Mouse (Mus musculus) liver, embryonic 12.5 days (tissue): ENCODE data around the gene Ltbp1. TPM values are rescaled to one million over a fixed set of nuclear protein-coding genes. Genes with fewer than 3 reads are reported as not detected.

Experiments
- ATAC-seq: fragments of 200-750 bp; cut with Nextera tagmentation; 2 replicates; pipeline ENCODE4 v1.8.0; 2017; ENCODE audit warnings: moderate number of reproducible peaks, mild to moderate bottlenecking, moderate library complexity
- H3K27ac ChIP-seq: fragments of 300-500 bp; sonication (generic); 2 replicates; pipeline ENCODE4 v1.5.1; 2016; ENCODE audit warnings: mild to moderate bottlenecking
- H3K27me3 ChIP-seq: fragments of 300-500 bp; sonication (generic); replicated peaks from 2 replicates; pipeline ENCODE4 v1.6.1; 2016; ENCODE audit warnings: mild to moderate bottlenecking, moderate library complexity
- H3K36me3 ChIP-seq: fragments of 300-500 bp; sonication (generic); 2 replicates; pipeline ENCODE4 v1.6.1; 2016; ENCODE audit warnings: mild to moderate bottlenecking, moderate library complexity
- H3K4me1 ChIP-seq: fragments of 300-500 bp; sonication (generic); 2 replicates; pipeline ENCODE4 v1.6.1; 2016
- H3K4me2 ChIP-seq: fragments of 300-500 bp; sonication (generic); 2 replicates; pipeline ENCODE4 v1.6.1; 2016; ENCODE audit warnings: mild to moderate bottlenecking, moderate library complexity
- H3K4me3 ChIP-seq: fragments of 300-500 bp; sonication (generic); 2 replicates; pipeline ENCODE4 v1.5.1; 2016; ENCODE audit warnings: mild to moderate bottlenecking, moderate library complexity
- H3K9ac ChIP-seq: fragments of 300-500 bp; sonication (generic); 2 replicates; pipeline ENCODE4 v1.6.1; 2016; ENCODE audit warnings: mild to moderate bottlenecking, moderate library complexity
- H3K9me3 ChIP-seq: fragments of 300-500 bp; sonication (generic); replicated peaks from 2 replicates; pipeline ENCODE4 v1.6.1; 2016; ENCODE audit warnings: mild to moderate bottlenecking, moderate library complexity
- WGBS: fragments of 180-500 bp; shearing (Covaris S2); methylation state at CpG from one replicate; pipeline ENCODE4 v1.1.7; 2016; ENCODE audit not compliant: insufficient replicate concordance; 5-methylcytosine and 5-hydroxymethylcytosine counted together
- polyA plus RNA-seq: library from polyadenylated mRNA; unstranded; fragments of >200 nt; fragmentation: Nextera tagmentation; extraction: Ambion mirVana; gene quantifications from 2 replicates; pipeline ENCODE4 v1.2.1, GENCODE M21; 2016

The Ltbp1 gene
- polyA plus RNA-seq, 1 experiment from 2014 or later, result 7.4 TPM

DNA sequence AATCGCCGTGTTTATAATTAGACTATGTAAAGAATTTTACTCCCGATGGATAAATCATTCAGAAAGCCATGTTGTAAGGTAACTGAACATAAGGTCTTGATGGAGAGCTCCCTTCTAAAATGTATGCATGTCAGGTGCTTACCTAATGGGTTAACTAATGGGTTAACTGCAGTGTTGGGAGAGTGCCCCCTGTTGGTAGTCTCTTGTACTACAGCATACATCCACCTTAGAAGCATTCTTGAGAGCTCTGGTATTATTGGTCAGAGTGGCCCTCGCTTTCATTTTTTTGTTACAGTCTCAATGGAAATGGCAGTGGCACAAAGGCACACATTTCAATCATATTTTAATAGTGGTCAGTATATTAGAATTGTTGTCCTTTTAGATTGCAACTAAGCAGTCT, 364.8 kb downstream of the Ltbp1 start:
- Histone ChIP-seq H3K9me3 (no peaks in the 10 kb centered on the region), H3K4me1 (no peaks in the 10 kb centered on the region), H3K4me3 (no peak overlapping the region), H3K27me3 (no peaks in the 10 kb centered on the region), H3K27ac (no peak overlapping the region), H3K9ac (no peak overlapping the region), H3K4me2 (no peak overlapping the region), H3K36me3 (no peaks in the 10 kb centered on the region)
- ATAC-seq, result no peak
- WGBS, result 88% methylated on average over 4 of the region's 4 CpGs

GRCm38 (mm10) chr17:75371650-75372049, 366.3 kb downstream of the Ltbp1 start:
- H3K4me2 ChIP-seq, result no peak overlapping the region
- 79% methylated on average over 11 of the region's 11 CpGs for WGBS
- no peak for ATAC-seq
- H3K27me3 ChIP-seq, result no peaks in the 10 kb centered on the region
- no peak overlapping the region for H3K4me3 ChIP-seq
- no peak overlapping the region for H3K9ac ChIP-seq
- no peaks in the 10 kb centered on the region for H3K9me3 ChIP-seq
- H3K36me3 ChIP-seq, result no peaks in the 10 kb centered on the region
- no peak overlapping the region for H3K27ac ChIP-seq
- no peaks in the 10 kb centered on the region for H3K4me1 ChIP-seq

GRCm38 (mm10) chr17:75372371-75372770, 367.0 kb downstream of the Ltbp1 start:
- no peak overlapping the region for H3K4me2 ChIP-seq
- no peaks in the 10 kb centered on the region for H3K36me3 ChIP-seq
- H3K27ac ChIP-seq, result no peak overlapping the region
- no peaks in the 10 kb centered on the region for H3K9me3 ChIP-seq
- WGBS, result 44% methylated on average over 3 of the region's 3 CpGs
- no peaks in the 10 kb centered on the region for H3K4me1 ChIP-seq
- H3K27me3 ChIP-seq, result no peaks in the 10 kb centered on the region
- H3K9ac ChIP-seq, result no peak overlapping the region
- no peak overlapping the region for H3K4me3 ChIP-seq
- ATAC-seq, result no peak

- Histone ChIP-seq H3K4me3 (no peak overlapping the region), H3K4me2 (no peak overlapping the region), H3K9me3 (no peaks in the 10 kb centered on the region), H3K4me1 (no peaks in the 10 kb centered on the region), H3K27me3 (no peaks in the 10 kb centered on the region), H3K36me3 (no peaks in the 10 kb centered on the region), H3K9ac (no peak overlapping the region), H3K27ac (no peak overlapping the region)
- WGBS, result 64% methylated on average over 5 of the region's 5 CpGs
- ATAC-seq, result no peak
Measured at GRCm38 (mm10) chr17:75374287-75375024, 369.1 kb downstream of the Ltbp1 start.

GRCm38 (mm10) chr17:75378256-75378871, 373.0 kb downstream of the Ltbp1 start:
- WGBS, result 73% methylated on average over 9 of the region's 9 CpGs
- no peak for ATAC-seq

DNA sequence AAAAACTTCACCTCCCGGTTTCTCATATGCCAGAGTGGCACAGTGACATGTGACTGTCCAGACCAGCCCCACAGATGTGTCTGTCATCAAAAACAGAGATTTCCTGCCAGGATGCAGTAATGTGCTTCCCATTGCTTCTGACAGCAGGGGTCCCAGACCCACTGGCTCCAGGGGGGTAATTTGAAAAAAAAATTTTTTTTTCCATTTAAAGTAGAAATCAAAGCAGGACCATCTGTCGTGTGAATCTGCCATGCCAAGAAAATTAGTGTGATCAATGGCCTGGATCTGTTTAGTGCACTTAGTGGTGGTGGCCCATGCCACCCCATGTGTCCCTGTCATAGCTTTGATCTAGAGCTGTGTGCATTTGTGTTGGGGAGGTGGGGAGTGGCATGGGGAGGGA, 374.8 kb downstream of the Ltbp1 start:
- Histone ChIP-seq H3K36me3 (no peaks in the 10 kb centered on the region), H3K27me3 (no peaks in the 10 kb centered on the region), H3K4me2 (no peak overlapping the region), H3K4me3 (no peak overlapping the region), H3K4me1 (no peaks in the 10 kb centered on the region), H3K27ac (no peak overlapping the region), H3K9ac (no peak overlapping the region), H3K9me3 (no peaks in the 10 kb centered on the region)
- WGBS, result 44% methylated on average over 2 of the region's 2 CpGs
- no peak for ATAC-seq

More at GRCm38 (mm10) chr17:75378256-75378871, 373.0 kb downstream of the Ltbp1 start:
- Histone ChIP-seq H3K4me1 (no peaks in the 10 kb centered on the region), H3K4me2 (no peak overlapping the region), H3K36me3 (no peaks in the 10 kb centered on the region), H3K4me3 (no peak overlapping the region), H3K9ac (no peak overlapping the region), H3K27me3 (no peaks in the 10 kb centered on the region), H3K9me3 (no peaks in the 10 kb centered on the region), H3K27ac (no peak overlapping the region)

DNA sequence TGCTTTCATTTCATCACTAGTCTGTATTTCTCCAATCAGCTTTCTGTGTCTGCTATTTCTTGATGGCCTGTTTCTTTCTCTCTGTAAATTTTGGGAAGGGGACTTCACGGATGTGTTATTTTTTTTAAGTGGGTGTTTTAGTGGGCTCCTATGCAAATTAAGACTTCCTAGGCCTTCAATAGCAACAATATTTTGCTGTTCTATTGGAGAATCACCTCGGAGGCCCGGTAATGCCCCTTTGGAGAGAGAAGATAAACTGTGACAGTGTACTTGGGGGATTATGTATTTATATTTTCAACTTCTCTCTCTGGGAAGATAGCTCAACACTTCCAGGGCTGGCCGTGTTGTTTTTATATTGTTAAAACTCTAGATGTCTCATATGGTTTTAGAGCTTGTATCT, 383.0 kb downstream of the Ltbp1 start:
- 64% methylated on average over 4 of the region's 4 CpGs for WGBS
- H3K36me3 ChIP-seq, result no peaks in the 10 kb centered on the region
- no peak overlapping the region for H3K27ac ChIP-seq
- H3K9ac ChIP-seq, result no peak overlapping the region
- H3K4me2 ChIP-seq, result no peak overlapping the region
- no peaks in the 10 kb centered on the region for H3K4me1 ChIP-seq
- no peak for ATAC-seq
- no peaks in the 10 kb centered on the region for H3K27me3 ChIP-seq
- H3K4me3 ChIP-seq, result no peak overlapping the region
- no peaks in the 10 kb centered on the region for H3K9me3 ChIP-seq

DNA sequence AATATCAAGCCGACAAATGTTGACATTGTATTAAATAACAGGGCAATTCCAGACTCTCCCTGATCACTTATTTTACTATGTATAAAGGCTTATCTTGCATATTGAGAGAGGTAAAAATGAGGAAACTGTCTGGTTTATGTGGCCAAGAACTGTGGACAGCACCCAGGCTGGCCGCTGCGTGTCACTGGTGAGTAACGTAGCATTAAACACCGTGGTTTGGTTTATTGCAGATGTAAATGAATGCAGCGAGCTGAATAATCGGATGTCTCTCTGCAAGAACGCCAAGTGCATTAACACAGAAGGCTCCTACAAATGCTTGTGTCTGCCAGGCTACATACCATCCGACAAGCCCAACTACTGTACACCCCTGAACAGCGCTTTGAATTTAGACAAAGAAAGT, 384.8 kb downstream of the Ltbp1 start:
- no peaks in the 10 kb centered on the region for H3K36me3 ChIP-seq
- 80% methylated on average over 10 of the region's 10 CpGs for WGBS
- H3K9ac ChIP-seq, result no peak overlapping the region
- H3K4me3 ChIP-seq, result no peak overlapping the region
- H3K27ac ChIP-seq, result no peak overlapping the region
- ATAC-seq, result no peak
- no peaks in the 10 kb centered on the region for H3K9me3 ChIP-seq
- no peaks in the 10 kb centered on the region for H3K4me1 ChIP-seq
- H3K4me2 ChIP-seq, result no peak overlapping the region
- no peaks in the 10 kb centered on the region for H3K27me3 ChIP-seq

GRCm38 (mm10) chr17:75391429-75392192, 386.2 kb downstream of the Ltbp1 start:
- H3K9me3 ChIP-seq, result no peaks in the 10 kb centered on the region
- ATAC-seq, result no peak

GRCm38 (mm10) chr17:75406405-75406804, 401.0 kb downstream of the Ltbp1 start:
- Histone ChIP-seq H3K27me3 (no peaks in the 10 kb centered on the region), H3K9ac (no peak overlapping the region), H3K9me3 (no peaks in the 10 kb centered on the region), H3K27ac (no peak overlapping the region), H3K4me3 (no peak overlapping the region), H3K4me2 (no peak overlapping the region), H3K36me3 (no peaks in the 10 kb centered on the region), H3K4me1 (no peaks in the 10 kb centered on the region)
- ATAC-seq, result no peak
- WGBS, result 59% methylated on average over 4 of the region's 4 CpGs

More at GRCm38 (mm10) chr17:75391429-75392192, 386.2 kb downstream of the Ltbp1 start:
- no peaks in the 10 kb centered on the region for H3K36me3 ChIP-seq
- WGBS, result 64% methylated on average over 6 of the region's 6 CpGs
- no peak overlapping the region for H3K9ac ChIP-seq
- no peaks in the 10 kb centered on the region for H3K27me3 ChIP-seq
- no peak overlapping the region for H3K4me2 ChIP-seq
- H3K4me3 ChIP-seq, result no peak overlapping the region
- no peaks in the 10 kb centered on the region for H3K4me1 ChIP-seq
- no peak overlapping the region for H3K27ac ChIP-seq

DNA sequence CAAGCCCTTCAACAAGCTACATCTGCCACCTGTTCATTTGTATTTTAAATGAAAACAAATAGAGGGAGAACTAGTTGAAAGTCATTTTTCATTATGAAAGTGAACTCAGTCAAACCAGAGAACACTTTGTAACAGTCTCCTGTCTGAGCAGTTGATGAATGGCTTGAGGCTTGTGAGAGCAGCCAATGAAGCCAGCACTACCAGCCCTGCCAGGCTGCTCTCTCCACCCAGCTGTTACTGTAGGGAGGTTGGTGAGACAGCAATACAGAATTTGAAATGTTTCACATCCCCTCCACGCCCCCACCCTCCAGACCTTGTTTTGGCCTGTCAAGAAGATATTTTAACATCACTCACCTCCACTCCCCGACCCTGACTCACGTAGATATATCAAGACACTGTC, 411.5 kb downstream of the Ltbp1 start:
- 53% methylated on average over 3 of the region's 3 CpGs for WGBS
- H3K4me3 ChIP-seq, result no peak overlapping the region
- ATAC-seq, result no peak
- H3K36me3 ChIP-seq, result no peaks in the 10 kb centered on the region
- no peaks in the 10 kb centered on the region for H3K27me3 ChIP-seq
- H3K9ac ChIP-seq, result no peak overlapping the region
- H3K9me3 ChIP-seq, result no peaks in the 10 kb centered on the region
- no peaks in the 10 kb centered on the region for H3K4me1 ChIP-seq
- H3K27ac ChIP-seq, result no peak overlapping the region
- H3K4me2 ChIP-seq, result no peak overlapping the region

GRCm38 (mm10) chr17:75434152-75434551, 428.8 kb downstream of the Ltbp1 start:
- no peaks in the 10 kb centered on the region for H3K9me3 ChIP-seq
- peaks cover 4% of the 10 kb centered on the region; the same call in 1 of the 2 replicates for H3K27me3 ChIP-seq
- no peaks in the 10 kb centered on the region for H3K4me1 ChIP-seq
- no peak for ATAC-seq
- 60% methylated on average over 2 of the region's 2 CpGs for WGBS
- H3K4me3 ChIP-seq, result no peak overlapping the region
- H3K36me3 ChIP-seq, result no peaks in the 10 kb centered on the region
- no peak overlapping the region for H3K27ac ChIP-seq
- H3K4me2 ChIP-seq, result no peak overlapping the region
- no peak overlapping the region for H3K9ac ChIP-seq
